Mouse (Mus musculus) CH12.LX (cell line): Measurements from ENCODE around the gene Kctd17. TPM values are rescaled to one million over a fixed set of nuclear protein-coding genes. Genes with fewer than 3 reads are reported as not detected.

Experiments
- DNase-seq: peaks from one replicate; pipeline ENCODE4 v3.0.0-alpha.2; 2013; ENCODE audit errors: extremely low read depth
- H3K27ac ChIP-seq: 2 replicates; pipeline ENCODE4 v1.5.1; 2012; ENCODE audit warnings: low read depth, mild to moderate bottlenecking, control low read depth, moderate library complexity; ENCODE audit not compliant: insufficient read depth
- H3K27me3 ChIP-seq: replicated peaks from 2 replicates; pipeline ENCODE3; 2012; ENCODE audit warnings: inconsistent platforms
- H3K36me3 ChIP-seq, 2 experiments: replicated peaks in 1 of 2; 2 replicates each; pipeline versions ENCODE3 to v1.6.1; 2012; ENCODE audit warnings: inconsistent platforms in 1 of 2, low read length in 1 of 2, mild to moderate bottlenecking in 1 of 2, mixed read lengths in 1 of 2, moderate library complexity in 1 of 2; ENCODE audit not compliant: control insufficient read depth in 1 of 2, insufficient read depth in 1 of 2
- H3K4me1 ChIP-seq, 2 experiments: 2 replicates each; pipeline ENCODE4 v1.6.1; 2012; ENCODE audit warnings: inconsistent platforms in 1 of 2, moderate library complexity in 1 of 2; ENCODE audit not compliant: insufficient read depth in 2 of 2, control insufficient read depth in 1 of 2
- H3K4me2 ChIP-seq: 2 replicates; pipeline ENCODE4 v1.6.1; 2012; ENCODE audit warnings: low read depth, mild to moderate bottlenecking, control low read depth; ENCODE audit not compliant: poor library complexity, insufficient read depth, severe bottlenecking
- H3K4me3 ChIP-seq, 3 experiments: fragments of 150-350 bp in 1 of 3; sonication (generic) in 1 of 3; replicated peaks in 1 of 3; 2 replicates each; pipeline versions ENCODE3 to v1.5.1; 2011 to 2012; ENCODE audit warnings: low read depth in 2 of 3, low read length in 2 of 3, mild to moderate bottlenecking in 2 of 3, moderate library complexity in 2 of 3, control low read depth in 1 of 3, improper control_type of control experiment in 1 of 3, inconsistent platforms in 1 of 3, mixed read lengths in 1 of 3; ENCODE audit not compliant: poor library complexity in 1 of 3
- H3K79me2 ChIP-seq: replicated peaks from 2 replicates; pipeline ENCODE4 v1.6.1; 2012; ENCODE audit warnings: mild to moderate bottlenecking, moderate library complexity; ENCODE audit not compliant: control insufficient read depth, poor library complexity, insufficient read depth, severe bottlenecking; ENCODE audit errors: extremely low read depth
- H3K9ac ChIP-seq: 2 replicates; pipeline ENCODE4 v1.6.1; 2012; ENCODE audit warnings: low read depth, mild to moderate bottlenecking, control low read depth, moderate library complexity; ENCODE audit not compliant: insufficient read depth
- H3K9me3 ChIP-seq: replicated peaks from 2 replicates; pipeline ENCODE3; 2012; ENCODE audit warnings: low read length, inconsistent platforms, mixed read lengths
- BHLHE40 ChIP-seq: IDR thresholded peaks from 2 replicates; pipeline ENCODE4 v1.6.1; 2011; ENCODE audit warnings: mild to moderate bottlenecking, low read depth, low read length, improper control_type of control experiment
- CHD2 ChIP-seq: IDR thresholded peaks from 2 replicates; pipeline ENCODE4 v1.6.1; 2011; ENCODE audit warnings: low read length, improper control_type of control experiment
- CTCF ChIP-seq, 2 experiments: IDR thresholded peaks in 1 of 2; conservative IDR thresholded peaks in 1 of 2; 2 replicates each; pipeline ENCODE4 v1.5.1; 2011 to 2012; ENCODE audit warnings: low read depth in 2 of 2, low read length in 2 of 2, improper control_type of control experiment in 1 of 2, inconsistent platforms in 1 of 2, mild to moderate bottlenecking in 1 of 2, moderate library complexity in 1 of 2
- E2F4 ChIP-seq: IDR thresholded peaks from 2 replicates; pipeline ENCODE4 v1.6.1; 2011; ENCODE audit warnings: low read depth, low read length, improper control_type of control experiment; ENCODE audit not compliant: insufficient replicate concordance
- EP300 ChIP-seq: IDR thresholded peaks from 2 replicates; pipeline ENCODE4 v1.6.1; 2011; ENCODE audit warnings: low read length, improper control_type of control experiment
- ETS1 ChIP-seq: conservative IDR thresholded peaks from 2 replicates; pipeline ENCODE4 v1.6.1; 2012; ENCODE audit warnings: low read depth, mild to moderate bottlenecking, inconsistent platforms, low read length, improper control_type of control experiment, moderate library complexity
- GABPA ChIP-seq: IDR thresholded peaks from 2 replicates; pipeline ENCODE4 v1.6.1; 2012; ENCODE audit warnings: low read depth, low read length, improper control_type of control experiment, inconsistent platforms; ENCODE audit not compliant: insufficient replicate concordance
- HCFC1 ChIP-seq: IDR thresholded peaks from 2 replicates; pipeline ENCODE4 v1.6.1; 2012; ENCODE audit warnings: low read depth, mild to moderate bottlenecking, inconsistent platforms, low read length, improper control_type of control experiment
- IRF4 ChIP-seq: IDR thresholded peaks from 2 replicates; pipeline ENCODE4 v1.6.1; 2014; ENCODE audit warnings: low read depth, mild to moderate bottlenecking, inconsistent platforms, low read length, improper control_type of control experiment
- JUND ChIP-seq: conservative IDR thresholded peaks from 2 replicates; pipeline ENCODE4 v1.6.1; 2011; ENCODE audit warnings: low read depth, low read length, improper control_type of control experiment
- KAT2A ChIP-seq: IDR thresholded peaks from 2 replicates; pipeline ENCODE4 v1.6.1; 2012; ENCODE audit warnings: low read length, improper control_type of control experiment, inconsistent platforms; ENCODE audit not compliant: insufficient replicate concordance
- MAFK ChIP-seq: IDR thresholded peaks from 2 replicates; pipeline ENCODE4 v1.6.1; 2011; ENCODE audit warnings: low read length, improper control_type of control experiment; ENCODE audit not compliant: insufficient replicate concordance
- MAX ChIP-seq: IDR thresholded peaks from 2 replicates; pipeline ENCODE4 v1.6.1; 2011; ENCODE audit warnings: low read length, improper control_type of control experiment
- MAZ ChIP-seq: IDR thresholded peaks from 2 replicates; pipeline ENCODE4 v1.6.1; 2012; ENCODE audit warnings: low read depth, mild to moderate bottlenecking, inconsistent platforms, low read length, improper control_type of control experiment, moderate library complexity
- MEF2A ChIP-seq: IDR thresholded peaks from 2 replicates; pipeline ENCODE4 v1.6.1; 2014; ENCODE audit warnings: low read depth, mild to moderate bottlenecking, inconsistent platforms, low read length, improper control_type of control experiment, borderline replicate concordance
- MXI1 ChIP-seq: IDR thresholded peaks from 2 replicates; pipeline ENCODE4 v1.6.1; 2011; ENCODE audit warnings: mild to moderate bottlenecking, low read depth, low read length, improper control_type of control experiment
- MYC ChIP-seq: IDR thresholded peaks from 2 replicates; pipeline ENCODE4 v1.6.1; 2011; ENCODE audit warnings: low read depth, mild to moderate bottlenecking, improper control_type of control experiment, low read length
- NELFE ChIP-seq: IDR thresholded peaks from 2 replicates; pipeline ENCODE4 v1.6.1; 2011; ENCODE audit warnings: low read depth, low read length, improper control_type of control experiment
- POLR2AphosphoS2 ChIP-seq: IDR thresholded peaks from 2 replicates; pipeline ENCODE4 v1.6.1; 2011; ENCODE audit warnings: low read depth, low read length, improper control_type of control experiment
- RAD21 ChIP-seq: IDR thresholded peaks from 2 replicates; pipeline ENCODE4 v1.6.1; 2011; ENCODE audit warnings: low read depth, mild to moderate bottlenecking, low read length, improper control_type of control experiment, moderate library complexity
- RCOR1 ChIP-seq: conservative IDR thresholded peaks from 2 replicates; pipeline ENCODE4 v1.6.1; 2012; ENCODE audit warnings: low read depth, mild to moderate bottlenecking, inconsistent platforms, low read length, improper control_type of control experiment
- SIN3A ChIP-seq: IDR thresholded peaks from 2 replicates; pipeline ENCODE4 v1.6.1; 2012; ENCODE audit warnings: low read length, improper control_type of control experiment, inconsistent platforms
- TBP ChIP-seq: conservative IDR thresholded peaks from 2 replicates; pipeline ENCODE4 v1.6.1; 2011; ENCODE audit warnings: low read depth, low read length, improper control_type of control experiment
- TCF12 ChIP-seq: IDR thresholded peaks from 2 replicates; pipeline ENCODE4 v1.6.1; 2014; ENCODE audit warnings: low read depth, mild to moderate bottlenecking, inconsistent platforms, low read length, improper control_type of control experiment
- USF1 ChIP-seq: IDR thresholded peaks from 2 replicates; pipeline ENCODE4 v1.6.1; 2014; ENCODE audit warnings: low read depth, mild to moderate bottlenecking, inconsistent platforms, low read length, improper control_type of control experiment
- ZC3H11A ChIP-seq: IDR thresholded peaks from 2 replicates; pipeline ENCODE4 v1.6.1; 2012; ENCODE audit warnings: low read depth, mild to moderate bottlenecking, inconsistent platforms, low read length, improper control_type of control experiment
- ZKSCAN1 ChIP-seq: IDR thresholded peaks from 2 replicates; pipeline ENCODE4 v1.6.1; 2012; ENCODE audit warnings: low read depth, inconsistent platforms, low read length, improper control_type of control experiment, borderline replicate concordance
- ZMIZ1 ChIP-seq: IDR thresholded peaks from 2 replicates; pipeline ENCODE4 v1.6.1; 2012; ENCODE audit warnings: low read depth, mild to moderate bottlenecking, inconsistent platforms, low read length, improper control_type of control experiment
- ZNF384 ChIP-seq: IDR thresholded peaks from 2 replicates; pipeline ENCODE4 v1.6.1; 2012; ENCODE audit warnings: low read depth, low read length, improper control_type of control experiment, inconsistent platforms
- dilution Hi-C: fragments of 300-500 bp; cut with MboI; formaldehyde crosslinking; loops from 2 replicates; pipeline ENCODE4 v1.14.3; 2020; ENCODE audit warnings: low sequenced_read_pairs; ENCODE audit not compliant: extremely low pct_unique_long_range_greater_than_20kb, extremely low pct_ligation_motif_present
- in situ Hi-C: fragments of 300-500 bp; cut with MboI; formaldehyde crosslinking; loops from 3 replicates; pipeline ENCODE4 v1.14.3; 2019; ENCODE audit warnings: low sequenced_read_pairs, low pct_ligation_motif_present, low pct_unique_long_range_greater_than_20kb, mixed read lengths
- polyA plus RNA-seq: library from polyadenylated mRNA; unstranded; fragments of >175 nt; gene quantifications from 2 replicates; pipeline ENCODE4 v1.2.1, GENCODE M21; 2012; ENCODE audit warnings: low read depth; ENCODE audit not compliant: insufficient read length
- total RNA-seq, 2 experiments: library from RNA; depleted of rRNA; stranded (reverse); fragments of 300-350 nt in 1 of 2; fragments of >200 nt in 1 of 2; gene quantifications; 2 replicates each; pipeline ENCODE4 v1.2.3; 2012 to 2014

The Kctd17 gene
- total and polyA plus RNA-seq, 3 experiments, result not detected

DNA sequence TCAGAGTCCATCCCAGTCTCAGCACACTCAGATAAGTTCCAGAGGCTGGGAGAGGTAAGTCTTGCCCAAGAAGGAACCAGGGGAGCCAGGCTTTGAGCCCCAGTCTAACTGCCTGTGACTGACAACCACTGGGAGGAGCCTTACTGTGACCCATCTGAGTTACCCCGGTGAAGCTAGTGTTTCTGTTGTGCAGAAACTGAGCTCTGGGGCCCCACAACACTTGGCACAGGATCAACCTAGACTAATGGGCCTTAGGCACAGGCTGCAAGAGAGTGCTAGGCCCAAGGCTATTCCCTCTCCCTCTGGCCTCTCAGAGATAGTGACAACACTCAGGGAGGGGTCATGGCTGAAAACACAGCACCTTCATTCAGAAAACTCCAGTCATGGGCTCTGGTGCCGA lies 22.8 kb downstream of the Kctd17 start:
- Histone ChIP-seq H3K27me3 (no peaks in the 10 kb centered on the region), H3K36me3 (no peaks in the 10 kb centered on the region), H3K9ac (no peak overlapping the region), H3K4me1 (peaks cover 42 to 64% of the 10 kb centered on the region in 2 experiments), H3K79me2 (no peaks in the 10 kb centered on the region), H3K4me2 (no peak overlapping the region), H3K4me3 (no peak overlapping the region)
- in situ Hi-C loops, result no loop called here
- TF ChIP-seq JUND (no peak), KAT2A (no peak), EP300 (no peak), MAZ (no peak), RCOR1 (no peak), GABPA (no peak), ZNF384 (no peak), MAFK (no peak), MYC (no peak), MXI1 (no peak), SIN3A (no peak), USF1 (no peak), IRF4 (no peak), HCFC1 (no peak)
- TF ChIP-seq, all 38 proteins: peak for 0
- Histone ChIP-seq H3K9me3 (peaks cover 3% of the 10 kb centered on the region), H3K27ac (no peak overlapping the region)
- dilution Hi-C loops, result no loop called here
- DNase-seq, result no peak

DNA sequence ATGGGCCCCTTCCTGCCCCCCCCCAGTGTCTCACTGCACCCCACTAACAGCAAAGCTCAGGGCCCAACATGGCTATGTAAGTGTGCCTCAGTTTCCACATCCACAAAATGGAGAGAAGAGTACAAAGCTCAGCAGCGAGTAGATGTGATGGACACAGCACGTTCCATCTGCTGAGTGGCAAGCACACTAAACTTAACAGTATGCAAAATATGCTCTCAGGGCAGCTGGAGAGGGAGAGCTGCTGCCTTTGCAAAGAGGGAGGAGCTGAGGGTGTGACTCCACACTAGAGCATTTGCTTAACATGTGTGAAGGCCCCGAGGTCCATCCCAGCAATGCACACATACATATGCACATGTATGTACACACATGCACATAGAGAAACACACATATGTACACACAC lies 24.6 kb downstream of the Kctd17 start:
- no peaks in the 10 kb centered on the region for H3K79me2 ChIP-seq
- dilution Hi-C loops, result no loop called here
- H3K36me3 ChIP-seq, result no peaks in the 10 kb centered on the region
- no peak overlapping the region for H3K27ac ChIP-seq
- H3K27me3 ChIP-seq, result no peaks in the 10 kb centered on the region
- H3K4me3 ChIP-seq, result peak overlapping the region in 1 of 3 experiments; percentile 44
- H3K9ac ChIP-seq, result no peak overlapping the region
- peaks cover 3% of the 10 kb centered on the region for H3K9me3 ChIP-seq
- no peak for TF ChIP-seq EP300
- 0 out of 2 replicates have a peak, but pooled peaks have one; percentile 47 for TF ChIP-seq MYC
- TF ChIP-seq TCF12, result no peak
- no peak for TF ChIP-seq MAX
- no peak for TF ChIP-seq CHD2
- TF ChIP-seq ZC3H11A, result no peak
- no peak for TF ChIP-seq MEF2A
- TF ChIP-seq TBP, result no peak
- no peak for TF ChIP-seq CTCF (conservative IDR thresholded peaks at IDR 0.05 in 1 of 2, IDR thresholded peaks at IDR 0.05 in 1 of 2; ENCODE audit: low read depth in 2 of 2, low read length in 2 of 2)
- TF ChIP-seq ZMIZ1, result no peak
- TF ChIP-seq ETS1, result peak; percentile 46; the same call in 1 of the 2 replicates
- TF ChIP-seq IRF4, result no peak
- TF ChIP-seq E2F4, result no peak
- no peak for TF ChIP-seq USF1
- no peak for TF ChIP-seq POLR2AphosphoS2
- no peak for TF ChIP-seq JUND
- TF ChIP-seq RAD21, result no peak
- no peak for TF ChIP-seq ZKSCAN1
- TF ChIP-seq NELFE, result no peak
- no peak for TF ChIP-seq MXI1
- TF ChIP-seq BHLHE40, result peak; percentile 71
- DNase-seq, result peak; percentile 61
- no peak overlapping the region for H3K4me2 ChIP-seq
- H3K4me1 ChIP-seq, result peaks cover 42 to 56% of the 10 kb centered on the region in 2 experiments
- in situ Hi-C loops, result no loop called here
